Mouse (Mus musculus) E14TG2a.4 (cell line): Measurements from ENCODE around the gene Evx1.

Experiments used
- CTCF ChIP-seq: conservative IDR thresholded peaks from 2 replicates; pipeline ENCODE4 v1.5.1; 2014; ENCODE audit warnings: low read length
- NANOG ChIP-seq: IDR thresholded peaks from 2 replicates; pipeline ENCODE4 v1.6.1; 2014; ENCODE audit warnings: borderline replicate concordance, low read length, mixed read lengths
- POU5F1 ChIP-seq: IDR thresholded peaks from 2 replicates; pipeline ENCODE4 v1.6.1; 2014; ENCODE audit warnings: low read length, borderline replicate concordance

- TF ChIP-seq CTCF (no peak), NANOG (no peak), POU5F1 (no peak)
Observed at GRCm38 (mm10) chr6:52314304-52315100, 1.2 kb downstream of the Evx1 start.
